Mouse (Mus musculus): ENCODE results near the gene Ripor3. TPM values are rescaled to one million over a fixed set of nuclear protein-coding genes. Genes with fewer than 3 reads are reported as not detected.
A peak's percentile ranks its signal among the peaks of the same experiment; 100 is the strongest.

The Ripor3 gene
- total RNA-seq, 2 experiments from 2014 or later: 1.6 to 1.7 TPM

DNA sequence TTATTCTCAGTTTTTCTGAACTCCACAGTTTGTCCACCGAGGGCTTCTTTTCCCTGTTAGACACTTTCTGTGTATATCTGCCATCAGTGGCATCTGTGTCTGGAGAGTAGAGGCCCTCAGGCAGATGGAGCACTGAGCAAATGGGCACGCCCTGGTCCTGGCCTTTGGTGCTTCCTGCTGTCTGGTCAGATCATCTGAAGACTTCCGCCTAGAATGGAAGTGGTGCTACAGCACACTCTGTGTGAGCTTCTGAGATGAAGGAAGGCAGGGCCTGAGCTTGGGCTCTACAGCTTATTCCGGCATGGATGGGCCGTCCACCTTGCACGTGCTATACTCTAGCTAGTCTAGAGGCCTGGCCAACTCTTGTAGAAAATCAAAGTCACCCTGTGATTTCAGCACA lies 48.1 kb downstream of the Ripor3 start:
- no peak for DNase-seq
- intact Hi-C loops (cut with DNase I; ENCODE audit: low total_unique reads): no loop called here

DNA sequence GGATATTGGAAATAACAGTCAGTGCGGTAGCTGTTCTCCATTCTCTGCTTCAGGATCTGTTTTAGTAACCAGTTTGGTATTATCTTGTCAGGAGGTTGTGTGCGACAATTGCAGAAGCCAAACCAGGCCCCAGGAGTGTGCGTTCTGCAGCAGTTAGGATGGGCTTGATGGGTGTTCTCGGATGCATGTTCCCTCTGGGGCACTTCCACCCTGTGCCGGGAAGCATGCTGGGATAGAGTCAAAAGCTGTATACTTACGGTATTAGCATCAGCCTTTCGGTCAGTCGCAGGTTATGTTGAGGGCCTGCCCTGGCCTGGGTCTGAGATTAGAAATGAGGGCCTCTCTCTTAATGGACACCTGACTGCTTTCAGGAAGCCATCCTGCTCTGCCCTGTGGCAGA lies 49.8 kb downstream of the Ripor3 start:
- DNase-seq: no peak
- intact Hi-C loops (cut with DNase I; ENCODE audit: low total_unique reads): no loop called here

DNA sequence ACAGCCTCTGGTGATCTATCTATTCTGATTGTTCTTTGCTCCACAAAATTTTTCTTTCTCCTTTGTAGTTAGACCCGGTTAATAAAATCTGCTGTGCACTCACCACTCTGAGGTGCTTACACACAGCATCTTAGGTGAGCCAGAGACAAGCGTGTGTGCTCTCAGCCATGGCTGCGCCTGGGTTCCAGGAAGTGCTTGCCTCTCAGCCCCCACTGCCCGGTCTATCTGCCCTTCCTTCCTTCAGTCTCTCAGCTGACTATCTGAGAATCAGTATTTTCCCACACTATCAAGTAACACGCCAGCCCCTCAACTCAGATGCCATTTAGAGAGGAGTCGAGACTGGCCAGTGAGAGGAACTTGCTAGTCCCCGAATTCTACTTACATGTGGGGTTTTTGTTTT lies 50.4 kb downstream of the Ripor3 start:
- DNase-seq: no peak
- intact Hi-C loops (cut with DNase I; ENCODE audit: low total_unique reads): no loop called here

DNA sequence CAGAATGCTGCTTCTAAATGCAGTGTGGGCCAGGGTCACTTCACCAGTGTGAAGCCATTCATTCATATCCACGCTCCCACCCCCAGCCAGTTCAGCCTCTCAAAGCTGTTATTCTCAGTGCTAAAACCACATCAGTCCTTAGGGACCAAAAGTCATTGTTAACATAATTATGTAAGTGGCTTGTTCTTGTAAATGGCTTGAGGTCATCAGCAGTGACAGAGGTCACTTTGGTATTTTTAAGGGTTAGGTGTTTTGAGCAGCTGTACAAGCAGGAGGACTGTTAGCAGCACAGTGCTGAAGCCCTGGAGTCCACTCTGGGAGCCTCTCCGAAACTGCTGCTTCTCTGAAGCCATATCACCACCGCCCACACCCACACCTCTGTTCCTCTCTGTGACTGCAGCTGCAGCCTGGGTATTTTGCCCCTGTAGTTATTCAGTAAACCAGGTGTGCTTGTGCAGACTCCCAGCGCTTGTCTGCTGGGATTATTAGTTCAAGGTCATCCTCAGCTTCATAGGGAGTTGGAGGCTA lies 51.0 kb downstream of the Ripor3 start:
- intact Hi-C loops (cut with DNase I; ENCODE audit: low total_unique reads): no loop called here
- DNase-seq: no peak

DNA sequence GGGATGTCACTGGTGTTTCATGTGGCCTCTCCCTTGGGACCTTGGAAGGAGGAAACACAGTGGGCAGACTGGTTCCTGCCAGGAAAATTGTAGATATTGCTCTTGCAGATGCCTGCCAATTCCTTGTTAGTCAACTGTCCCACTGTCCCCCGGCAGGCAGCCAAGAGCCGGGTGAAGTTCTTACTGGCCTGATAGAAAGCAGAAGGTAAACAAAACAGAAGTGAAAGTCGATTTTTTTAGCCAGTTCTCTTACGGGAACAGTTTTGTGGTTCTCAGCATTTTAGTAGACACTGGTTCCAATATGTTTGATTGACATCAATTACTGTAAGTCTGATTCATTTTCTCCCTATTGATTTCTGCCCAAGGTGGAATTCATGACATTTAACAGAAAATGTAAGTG lies 51.6 kb downstream of the Ripor3 start:
- intact Hi-C loops (cut with DNase I; ENCODE audit: low total_unique reads): no loop called here
- peak; percentile 82 for DNase-seq

DNA sequence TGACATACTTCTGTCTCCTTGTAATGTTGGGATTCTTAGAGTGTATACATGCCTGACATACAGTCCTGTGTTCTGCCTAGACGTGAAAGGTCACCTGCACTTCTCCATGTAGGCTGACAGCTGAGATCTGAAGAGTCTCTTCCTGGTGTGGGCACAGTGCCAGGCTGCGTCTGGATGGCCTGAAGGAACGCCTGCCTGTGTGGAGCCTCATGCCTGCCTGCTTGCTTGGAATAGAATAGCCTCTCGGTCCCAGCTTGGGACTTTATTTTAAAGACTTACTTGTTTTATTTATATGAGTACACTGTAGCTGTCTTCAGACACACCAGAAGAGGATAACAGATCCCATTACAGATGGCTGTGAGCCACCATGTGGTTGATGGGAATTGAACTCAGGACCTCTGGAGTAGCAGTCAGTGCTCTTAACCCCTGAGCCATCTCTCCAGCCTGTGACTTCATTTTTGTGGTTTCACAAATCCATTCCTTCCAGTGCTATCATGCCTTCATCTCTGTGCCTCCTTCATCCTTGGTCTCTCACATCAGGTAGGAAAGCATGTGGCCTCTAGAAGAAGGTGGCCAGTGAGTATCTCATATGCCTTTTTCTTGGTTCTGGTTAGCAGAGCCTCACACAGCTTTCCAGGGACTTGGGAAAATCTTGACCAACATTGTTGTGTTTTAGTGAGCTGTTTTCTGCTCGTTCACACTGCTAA lies 52.2 kb downstream of the Ripor3 start:
- peak; percentile 58 for DNase-seq
- intact Hi-C loops (cut with DNase I; ENCODE audit: low total_unique reads): no loop called here

DNA sequence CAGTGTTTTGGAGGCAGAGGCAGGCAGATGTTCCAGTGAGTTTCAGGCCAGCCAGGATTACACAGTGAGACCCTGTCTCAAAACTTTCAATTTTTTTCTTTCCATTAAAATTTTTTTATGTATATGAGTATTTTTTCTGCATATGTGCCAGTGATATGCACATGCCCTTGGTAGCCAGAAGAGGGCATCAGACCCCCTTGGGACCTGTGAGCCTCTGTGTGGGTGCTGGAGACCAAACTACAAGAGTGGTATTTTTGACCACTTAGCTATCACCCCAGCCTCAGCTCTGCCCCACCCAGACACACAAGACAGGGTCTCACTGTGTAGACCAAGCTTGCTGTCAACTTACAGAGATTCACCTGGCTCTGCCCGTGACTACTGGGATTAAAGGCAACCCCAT lies 52.9 kb downstream of the Ripor3 start:
- intact Hi-C loops (cut with DNase I; ENCODE audit: low total_unique reads): no loop called here

DNA sequence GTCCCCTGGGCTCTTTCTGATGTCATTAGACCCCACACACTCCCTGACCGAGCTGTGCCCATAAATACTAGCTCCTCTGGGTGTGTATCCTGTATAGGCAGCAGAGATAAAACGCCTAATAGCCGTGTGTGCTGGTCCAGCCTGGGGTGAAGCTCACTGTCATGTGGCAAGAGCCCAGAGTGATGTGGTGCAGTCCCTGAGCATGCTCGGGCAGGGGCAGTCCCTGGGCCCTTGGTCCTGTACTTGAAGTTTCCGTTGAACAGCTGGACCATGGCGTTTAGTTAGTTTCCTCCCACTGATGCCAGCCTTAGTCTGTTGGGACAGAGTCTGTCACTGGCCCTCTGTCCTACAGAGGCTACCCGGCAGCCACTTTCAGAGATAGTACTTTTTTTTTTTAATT lies 55.5 kb downstream of the Ripor3 start:
- intact Hi-C loops (cut with DNase I; ENCODE audit: low total_unique reads): no loop called here
- DNase-seq: no peak

More for the DNA sequence above, 52.9 kb downstream of the Ripor3 start:
- no peak for DNase-seq

DNA sequence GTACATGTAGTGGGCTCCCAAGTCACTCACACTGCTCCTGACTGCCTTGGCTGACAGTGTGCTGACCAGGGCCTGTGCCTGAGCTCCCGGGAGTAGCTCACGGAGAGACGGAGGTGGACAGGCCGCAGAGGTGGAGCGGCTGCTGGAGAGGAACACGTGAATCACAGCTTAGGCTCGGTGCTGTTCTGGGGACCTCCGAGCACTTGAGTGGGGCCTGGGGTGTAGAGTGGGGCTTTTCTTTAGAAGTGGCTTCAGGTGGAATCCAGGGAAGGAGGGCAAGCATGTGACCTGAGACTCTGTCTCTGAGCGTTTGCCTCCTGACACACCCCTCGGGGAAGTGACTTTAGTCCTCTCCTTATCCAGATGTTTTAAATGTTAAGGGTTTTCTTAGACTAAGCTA lies 56.6 kb downstream of the Ripor3 start:
- no peak for DNase-seq
- intact Hi-C loops (cut with DNase I; ENCODE audit: low total_unique reads): no loop called here

DNA sequence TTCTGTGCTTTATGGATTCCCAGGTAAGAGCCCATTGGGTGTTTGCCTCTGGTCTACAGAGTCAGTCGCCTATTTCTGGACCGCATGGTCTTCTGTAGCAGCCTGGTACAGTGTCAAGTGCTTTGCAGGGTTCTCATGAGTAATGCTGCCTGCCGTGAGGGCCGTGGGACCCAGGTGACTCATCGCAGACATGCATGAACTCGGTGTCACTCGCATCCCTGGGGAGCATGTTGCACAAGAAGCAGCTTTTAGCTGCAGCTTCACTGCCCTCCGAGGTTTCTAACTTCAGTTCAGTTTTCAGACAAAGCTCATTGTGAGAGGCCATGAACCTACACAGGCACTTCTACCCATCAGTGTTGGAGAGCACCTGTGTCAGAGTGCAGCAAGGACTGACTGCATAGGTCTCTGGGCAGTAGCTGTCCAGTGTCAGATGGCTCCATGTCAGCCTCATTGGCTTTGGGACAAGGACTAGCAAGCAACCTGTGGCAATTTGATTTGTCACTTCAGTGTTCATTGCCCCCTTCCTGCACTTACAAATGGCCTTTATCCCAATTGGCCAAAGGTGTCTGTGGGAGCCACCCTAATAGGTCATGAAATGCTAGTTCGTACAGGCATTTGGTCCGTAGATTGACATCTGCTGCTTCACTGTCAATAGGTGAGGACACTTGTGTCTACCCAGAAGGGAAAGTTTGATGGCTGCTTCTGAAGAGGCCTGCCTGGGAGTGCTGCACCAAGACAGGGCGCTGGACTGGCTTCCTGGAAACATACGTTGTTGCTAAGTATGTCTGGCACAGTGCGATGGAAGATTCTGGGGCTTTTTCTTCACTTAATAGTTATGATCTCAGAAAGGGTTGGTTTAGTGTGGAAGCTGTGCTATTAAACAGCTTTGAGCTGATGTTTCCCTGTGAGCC lies 58.9 kb downstream of the Ripor3 start:
- intact Hi-C loops (cut with DNase I; ENCODE audit: low total_unique reads): no loop called here
- DNase-seq: no peak

DNA sequence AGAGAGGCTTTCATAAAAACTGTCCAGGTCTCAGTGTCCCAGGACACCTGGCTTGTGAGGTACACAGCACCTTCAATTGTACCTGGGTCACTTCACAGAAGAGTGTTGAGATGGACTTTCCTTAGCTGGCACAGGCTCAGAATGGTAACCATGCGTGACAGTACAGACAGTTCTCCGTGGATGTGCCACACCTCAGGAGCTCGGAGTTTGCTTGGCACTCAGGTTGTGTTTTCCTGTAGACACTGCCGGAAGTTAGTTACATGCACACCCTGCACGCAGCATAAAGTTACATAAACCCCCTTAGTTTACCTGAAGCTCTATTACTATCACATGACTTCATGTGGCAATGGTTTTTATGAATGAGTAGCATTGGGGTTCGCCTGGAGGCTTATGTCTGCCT lies 59.7 kb downstream of the Ripor3 start:
- intact Hi-C loops (cut with DNase I; ENCODE audit: low total_unique reads): no loop called here

DNA sequence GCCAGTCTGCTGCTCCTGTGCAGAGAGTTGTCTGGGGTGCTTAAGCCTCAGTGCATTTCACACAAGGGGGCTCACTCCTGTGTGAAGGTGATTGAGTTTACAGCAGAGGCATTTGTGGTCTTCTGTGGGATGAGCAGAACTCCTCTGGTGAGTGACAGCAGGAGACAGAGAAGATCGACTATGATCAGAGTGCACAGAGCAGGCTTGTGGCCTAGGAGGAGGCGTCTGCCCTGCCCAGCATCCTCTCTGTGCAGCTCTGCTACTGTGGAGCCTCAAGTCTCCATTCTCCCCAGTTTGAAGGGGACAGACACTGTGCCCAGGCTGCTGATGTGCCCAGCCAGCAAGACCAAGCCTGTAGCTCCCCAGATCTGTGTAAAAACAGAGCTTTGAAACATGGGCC lies 60.6 kb downstream of the Ripor3 start:
- no peak for DNase-seq
- intact Hi-C loops (cut with DNase I; ENCODE audit: low total_unique reads): no loop called here

More for the DNA sequence above, 59.7 kb downstream of the Ripor3 start:
- DNase-seq: no peak

DNA sequence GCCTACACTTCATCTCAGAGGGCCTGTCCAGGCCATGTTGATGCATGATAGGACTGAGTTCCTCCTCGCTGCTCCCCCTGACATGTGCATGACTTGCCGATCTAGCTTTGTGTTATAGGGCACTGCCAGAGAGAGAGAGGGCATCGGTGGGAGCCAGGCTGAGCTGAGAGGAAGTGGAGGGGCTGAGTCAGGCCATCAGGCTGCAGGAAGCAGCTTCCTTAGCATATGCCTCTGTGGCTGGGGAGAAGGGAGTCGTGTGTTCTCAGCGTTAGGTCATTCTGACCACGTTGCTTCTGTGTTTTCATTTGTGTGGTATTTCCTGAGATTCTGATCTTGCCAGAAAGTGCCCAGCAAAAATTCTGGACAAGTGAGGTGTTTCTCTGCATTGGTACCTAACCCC lies 61.2 kb downstream of the Ripor3 start:
- intact Hi-C loops (cut with DNase I; ENCODE audit: low total_unique reads): no loop called here
- no peak for DNase-seq

DNA sequence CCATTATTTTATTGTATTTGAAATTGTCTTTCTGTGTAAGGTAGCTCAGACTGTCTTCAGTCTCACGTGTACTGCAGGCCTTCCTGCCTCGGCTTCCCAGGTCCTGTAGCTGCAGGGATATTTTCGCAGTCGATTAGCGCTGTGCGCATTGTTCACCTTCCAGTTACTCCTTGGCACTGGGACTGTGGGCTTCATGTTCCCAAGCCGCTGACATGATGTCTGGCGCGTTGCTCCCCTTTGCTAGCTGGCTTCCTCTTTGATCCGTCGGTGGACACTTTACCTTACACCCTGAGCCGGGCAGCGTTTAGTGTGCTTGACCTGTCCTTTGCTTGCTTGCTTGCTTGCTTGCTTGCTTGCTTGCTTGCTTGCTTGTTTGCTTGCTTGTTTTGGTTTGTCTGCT lies 61.9 kb downstream of the Ripor3 start:
- intact Hi-C loops (cut with DNase I; ENCODE audit: low total_unique reads): no loop called here
- no peak for DNase-seq

DNA sequence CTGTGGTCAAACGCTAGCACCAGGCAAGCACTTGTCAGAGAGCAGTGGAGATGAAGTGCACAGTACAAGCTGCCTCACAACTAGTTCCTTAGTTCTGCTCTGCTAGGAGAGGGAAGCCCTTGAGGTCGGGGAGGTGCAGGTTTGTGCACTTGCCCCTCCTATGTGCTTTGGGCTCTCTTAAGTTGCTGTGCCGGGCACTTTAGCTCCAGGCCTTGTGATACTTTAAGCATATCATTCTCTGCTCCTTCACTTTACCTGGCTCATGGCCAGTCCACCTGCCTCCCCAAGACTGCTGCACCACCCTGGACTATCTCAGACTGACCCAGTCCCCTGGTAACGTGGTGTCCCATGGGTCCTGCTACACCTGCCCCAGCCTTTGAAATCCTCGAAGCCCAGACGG lies 62.4 kb downstream of the Ripor3 start:
- intact Hi-C loops (cut with DNase I; ENCODE audit: low total_unique reads): no loop called here
- DNase-seq: no peak

DNA sequence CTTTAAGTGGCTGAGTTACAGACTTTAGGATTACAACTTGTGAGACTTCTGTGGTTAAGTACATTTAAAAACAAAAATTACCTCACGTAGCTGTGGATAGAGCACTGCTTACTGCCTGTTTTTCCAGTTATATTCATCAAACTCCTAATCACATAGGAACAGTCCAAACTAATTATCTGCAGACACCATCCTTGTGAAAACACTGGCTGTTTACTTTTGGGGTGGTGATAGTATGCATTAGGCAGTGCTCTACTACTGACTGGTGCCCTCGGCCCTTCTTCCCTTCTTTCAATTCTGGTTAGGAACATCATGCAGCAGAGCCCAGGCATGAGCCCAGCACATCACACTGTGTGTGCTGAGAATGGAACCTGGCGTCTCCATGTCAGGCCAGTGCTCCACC lies 63.2 kb downstream of the Ripor3 start:
- intact Hi-C loops (cut with DNase I; ENCODE audit: low total_unique reads): no loop called here
- no peak for DNase-seq

DNA sequence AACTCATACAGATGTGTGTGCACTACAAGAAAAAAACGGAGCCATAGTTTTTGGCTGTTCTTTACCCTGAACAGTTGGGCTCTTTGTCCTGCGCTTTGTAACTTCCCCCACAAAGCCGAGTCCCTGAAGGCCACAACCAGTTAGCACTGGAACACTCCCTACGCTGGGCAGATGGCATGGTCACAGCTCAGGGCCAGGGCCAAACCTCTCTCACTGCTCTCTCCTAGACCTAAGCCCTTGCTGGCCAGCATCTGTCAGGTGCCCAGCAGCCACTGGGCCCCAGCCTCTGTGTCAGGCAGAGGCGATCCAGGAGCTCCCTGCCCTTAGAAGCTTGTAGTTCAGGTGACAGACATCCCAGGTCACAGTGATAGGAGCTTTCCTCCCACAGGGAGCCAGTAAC lies 65.0 kb downstream of the Ripor3 start:
- no peak for DNase-seq
- intact Hi-C loops (cut with DNase I; ENCODE audit: low total_unique reads): no loop called here

DNA sequence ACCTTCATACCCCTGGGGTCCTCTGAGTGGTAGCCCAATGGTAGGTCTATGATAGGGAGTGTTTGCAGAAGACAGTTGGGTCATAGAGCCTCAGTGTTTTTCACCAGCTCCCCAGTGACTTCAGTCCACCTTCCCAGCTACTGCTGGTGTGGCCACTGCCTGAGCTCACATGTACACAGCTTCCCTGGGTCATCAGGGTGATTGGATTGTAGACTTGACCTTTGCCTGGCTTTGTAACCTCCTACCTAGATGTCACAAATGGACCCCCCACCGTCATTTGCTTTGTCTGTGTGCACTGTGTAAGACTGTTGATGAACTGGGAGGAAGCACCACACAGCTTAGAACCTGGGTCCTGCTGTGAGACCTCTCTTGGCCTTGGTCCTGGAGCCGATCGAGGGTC lies 66.2 kb downstream of the Ripor3 start:
- intact Hi-C loops (cut with DNase I; ENCODE audit: low total_unique reads): no loop called here
- DNase-seq: no peak

DNA sequence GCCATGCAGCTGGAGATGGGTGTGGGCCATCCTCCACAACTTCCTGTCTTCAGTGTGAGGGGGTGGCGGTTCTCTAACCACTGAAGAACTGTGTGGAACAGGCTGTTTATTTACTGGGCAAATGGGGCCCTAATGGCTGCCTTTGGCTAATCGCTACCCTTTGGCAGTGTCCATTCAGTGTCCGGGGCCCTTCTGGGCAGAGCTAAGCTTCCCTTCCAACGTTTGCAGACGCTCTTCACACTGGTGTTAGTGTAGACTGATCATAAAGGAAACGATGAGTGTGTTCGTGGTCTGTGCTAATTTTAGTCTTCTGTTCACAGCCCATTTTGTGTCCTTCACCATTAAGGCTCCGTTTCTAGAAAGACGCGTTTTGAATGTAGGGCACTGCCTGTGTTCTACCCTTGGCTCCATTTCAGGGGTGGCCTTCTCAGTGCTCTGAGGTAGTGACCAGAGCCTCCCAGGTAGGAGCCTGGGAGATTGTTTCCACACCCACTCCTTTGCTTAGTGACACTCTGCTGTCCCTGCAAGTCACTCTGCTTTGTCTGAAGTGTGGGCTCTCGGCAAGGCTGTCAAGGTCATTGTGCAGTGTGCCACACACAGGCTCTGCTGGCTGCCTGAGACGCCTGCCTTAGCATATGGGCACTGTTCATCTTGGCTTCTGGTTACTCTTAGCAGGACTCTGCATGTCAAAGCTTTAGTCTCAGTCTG lies 67.3 kb downstream of the Ripor3 start:
- DNase-seq: peak; percentile 48
- intact Hi-C loops (cut with DNase I; ENCODE audit: low total_unique reads): no loop called here

DNA sequence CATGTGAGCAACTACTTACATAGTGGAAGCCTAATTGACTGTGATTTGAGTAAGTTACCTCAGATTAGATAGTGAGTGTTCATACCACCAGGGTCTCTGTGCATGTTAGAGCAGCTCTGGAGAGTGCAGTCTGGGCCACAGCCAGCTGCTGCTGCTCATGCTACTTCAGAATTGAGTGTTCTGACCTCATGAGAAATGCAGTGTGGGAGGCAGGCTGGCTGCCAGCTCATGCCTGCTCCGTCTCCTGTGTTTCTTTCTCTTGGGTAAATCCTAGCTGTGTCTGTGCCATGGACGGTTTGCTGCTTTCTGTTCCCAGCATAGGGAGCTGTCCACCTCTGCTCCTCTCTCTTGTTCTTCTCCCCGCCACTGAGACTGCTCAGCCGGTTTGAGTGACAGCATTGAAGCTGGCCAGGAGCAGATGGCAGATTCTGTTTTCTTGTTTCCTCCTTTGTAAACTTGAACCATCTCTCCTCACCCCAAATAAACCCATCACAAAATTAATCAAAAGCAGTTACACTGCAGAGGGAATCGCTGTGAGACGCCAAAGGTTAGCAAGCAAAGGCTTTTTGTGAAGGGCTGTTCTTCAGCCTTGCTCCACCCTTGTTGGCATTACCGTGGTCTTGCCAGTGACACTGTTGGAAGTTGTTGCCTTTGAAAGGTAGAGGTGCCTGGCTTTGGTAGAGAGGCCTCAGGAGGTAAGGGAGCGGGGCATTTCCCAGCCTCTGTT lies 68.1 kb downstream of the Ripor3 start:
- peak; percentile 60 for DNase-seq
- intact Hi-C loops (cut with DNase I; ENCODE audit: low total_unique reads): no loop called here

All from gastrocnemius, postnatal 14 days (tissue).